Mouse (Mus musculus) limb, embryonic 14.5 days (tissue): ENCODE measurements around the gene Nav3. TPM values are rescaled to one million over a fixed set of nuclear protein-coding genes. Genes with fewer than 3 reads are reported as not detected.

ENCODE experiments used
- ATAC-seq: fragments of 200-750 bp; cut with Nextera tagmentation; 2 replicates; pipeline ENCODE4 v1.8.0; 2017; ENCODE audit warnings: low read depth, moderate number of reproducible peaks, moderate TSS enrichment; ENCODE audit not compliant: low FRiP score
- DNase-seq: peaks from one replicate; pipeline ENCODE4 v3.0.0-alpha.2; 2015; ENCODE audit warnings: low spot score
- H3K27ac ChIP-seq: fragments of 300-500 bp; sonication (generic); replicated peaks from 2 replicates; pipeline ENCODE4 v1.5.1; 2014; ENCODE audit warnings: low read depth, mild to moderate bottlenecking, low read length, moderate library complexity, mixed read lengths
- H3K27me3 ChIP-seq: fragments of 300-500 bp; sonication (generic); 2 replicates; pipeline ENCODE4 v1.6.1; 2014; ENCODE audit warnings: low read length, mixed read lengths; ENCODE audit not compliant: control insufficient read depth, insufficient read depth
- H3K36me3 ChIP-seq: fragments of 300-500 bp; sonication (generic); 2 replicates; pipeline ENCODE4 v1.6.1; 2014; ENCODE audit warnings: mild to moderate bottlenecking, low read length, moderate library complexity, mixed read lengths; ENCODE audit not compliant: control insufficient read depth, insufficient read depth
- H3K4me1 ChIP-seq: fragments of 300-500 bp; sonication (generic); 2 replicates; pipeline ENCODE4 v1.6.1; 2014; ENCODE audit warnings: antibody characterized with exemption, low read length, mixed read lengths; ENCODE audit not compliant: control insufficient read depth, insufficient read depth
- H3K4me2 ChIP-seq: fragments of 300-500 bp; sonication (generic); replicated peaks from 2 replicates; pipeline ENCODE4 v1.6.1; 2014; ENCODE audit warnings: low read depth, mild to moderate bottlenecking, low read length, moderate library complexity; ENCODE audit not compliant: severe bottlenecking
- H3K4me3 ChIP-seq: fragments of 300-500 bp; sonication (generic); replicated peaks from 2 replicates; pipeline ENCODE4 v1.5.1; 2014; ENCODE audit warnings: low read length
- H3K9ac ChIP-seq: fragments of 300-500 bp; sonication (generic); 2 replicates; pipeline ENCODE4 v1.6.1; 2014; ENCODE audit warnings: mild to moderate bottlenecking, low read depth, low read length, moderate library complexity; ENCODE audit not compliant: severe bottlenecking
- H3K9me3 ChIP-seq: fragments of 300-500 bp; sonication (generic); 2 replicates; pipeline ENCODE4 v1.6.1; 2016; ENCODE audit warnings: low read length; ENCODE audit not compliant: control insufficient read depth
- POLR2A ChIP-seq: fragments of 200-500 bp; IDR thresholded peaks from 2 replicates; pipeline ENCODE4 v1.8.0; 2012; ENCODE audit warnings: inconsistent platforms, mild to moderate bottlenecking, moderate library complexity, borderline replicate concordance; ENCODE audit not compliant: insufficient read depth, insufficient read length; ENCODE audit errors: extremely low read depth
- WGBS: fragments of 180-500 bp; shearing (Covaris S2); extraction: QIAGEN DNeasy Blood & Tissue Kit; methylation state at CpG from one replicate; pipeline ENCODE4 v1.1.7; 2014; 5-methylcytosine and 5-hydroxymethylcytosine counted together
- polyA plus RNA-seq, 2 experiments: library from polyadenylated mRNA; depleted of rRNA in 1 of 2; stranded (reverse) in 1 of 2; unstranded in 1 of 2; fragments of >200 nt; fragmentation: Nextera tagmentation in 1 of 2; extraction: Ambion mirVana in 1 of 2; gene quantifications; 2 replicates each; pipeline versions ENCODE4 v1.2.1 to v1.2.3; 2012 to 2014

Gene Nav3
- polyA plus RNA-seq, 2 experiments: 6.6 to 7.5 TPM

DNA sequence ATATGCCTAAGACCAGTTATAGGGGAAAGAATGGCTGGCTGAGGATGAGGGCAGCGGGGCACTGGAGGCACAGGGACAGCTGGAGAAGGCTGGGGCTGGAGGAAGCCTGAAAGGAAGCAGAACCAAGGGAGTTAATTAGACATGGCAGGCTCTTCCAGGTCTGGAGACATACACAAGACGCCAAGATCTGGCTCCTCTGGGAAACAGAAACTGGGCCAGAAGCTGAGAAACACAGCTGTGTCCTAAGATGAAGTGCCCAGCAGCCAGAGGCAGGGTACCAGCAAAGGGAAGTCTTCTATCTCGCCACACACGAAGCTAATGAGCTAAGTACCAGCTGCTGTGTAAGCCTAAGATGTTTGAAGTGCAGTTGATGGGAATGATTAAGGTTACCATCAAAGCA is 353.8 kb downstream of the Nav3 start:
- H3K36me3 ChIP-seq: no peaks in the 10 kb centered on the region
- no peak for TF ChIP-seq POLR2A
- H3K9ac ChIP-seq: no peak overlapping the region
- H3K27ac ChIP-seq: no peak overlapping the region
- H3K9me3 ChIP-seq: no peaks in the 10 kb centered on the region
- ATAC-seq (peak; percentile 30; the same call in 1 of the 2 replicates), DNase-seq (peak; percentile 31)
- H3K4me1 ChIP-seq: no peaks in the 10 kb centered on the region
- no peaks in the 10 kb centered on the region for H3K27me3 ChIP-seq
- WGBS: 30% methylated on average over 4 of the region's 4 CpGs
- no peak overlapping the region for H3K4me2 ChIP-seq
- H3K4me3 ChIP-seq: no peak overlapping the region

GRCm38 (mm10) chr10:110094433-110094832 is 361.6 kb downstream of the Nav3 start:
- H3K36me3 ChIP-seq: no peaks in the 10 kb centered on the region
- ATAC-seq (no peak), DNase-seq (no peak)

GRCm38 (mm10) chr10:110088444-110089061 is 367.5 kb downstream of the Nav3 start:
- H3K4me1 ChIP-seq: peaks cover 5% of the 10 kb centered on the region; the same call in 1 of the 2 replicates
- H3K4me3 ChIP-seq: no peak overlapping the region
- no peaks in the 10 kb centered on the region for H3K9me3 ChIP-seq
- no peaks in the 10 kb centered on the region for H3K27me3 ChIP-seq
- no peak for DNase-seq
- 63% methylated on average over 5 of the region's 5 CpGs for WGBS
- H3K27ac ChIP-seq: no peak overlapping the region
- TF ChIP-seq POLR2A: no peak
- no peak overlapping the region for H3K4me2 ChIP-seq
- no peak overlapping the region for H3K9ac ChIP-seq
- no peaks in the 10 kb centered on the region for H3K36me3 ChIP-seq
- ATAC-seq: peak; percentile 69

More at GRCm38 (mm10) chr10:110094433-110094832, 361.6 kb downstream of the Nav3 start:
- Histone ChIP-seq H3K4me2 (no peak overlapping the region), H3K4me3 (no peak overlapping the region), H3K9ac (no peak overlapping the region), H3K4me1 (no peaks in the 10 kb centered on the region), H3K27ac (no peak overlapping the region), H3K27me3 (no peaks in the 10 kb centered on the region), H3K9me3 (no peaks in the 10 kb centered on the region)
- no peak for TF ChIP-seq POLR2A

GRCm38 (mm10) chr10:110085903-110086302 is 370.1 kb downstream of the Nav3 start:
- no peak for TF ChIP-seq POLR2A
- Histone ChIP-seq H3K27me3 (no peaks in the 10 kb centered on the region), H3K27ac (no peak overlapping the region), H3K9ac (no peak overlapping the region), H3K4me3 (no peak overlapping the region), H3K4me2 (no peak overlapping the region), H3K9me3 (no peaks in the 10 kb centered on the region), H3K36me3 (no peaks in the 10 kb centered on the region), H3K4me1 (peaks cover 5% of the 10 kb centered on the region; the same call in 1 of the 2 replicates)
- 57% methylated on average over 1 of the region's 1 CpGs for WGBS
- DNase-seq: no peak
- ATAC-seq: no peak

GRCm38 (mm10) chr10:110085156-110085555 is 370.8 kb downstream of the Nav3 start:
- ATAC-seq (no peak), DNase-seq (peak; percentile 53)
- Histone ChIP-seq H3K27me3 (no peaks in the 10 kb centered on the region), H3K4me2 (no peak overlapping the region), H3K9ac (no peak overlapping the region), H3K4me1 (peaks cover 5% of the 10 kb centered on the region; the same call in 1 of the 2 replicates), H3K27ac (no peak overlapping the region), H3K36me3 (no peaks in the 10 kb centered on the region), H3K4me3 (no peak overlapping the region), H3K9me3 (no peaks in the 10 kb centered on the region)
- WGBS: 9% methylated on average over 5 of the region's 5 CpGs
- no peak for TF ChIP-seq POLR2A
